Mouse (Mus musculus) embryo, embryonic 9.5 days (tissue): ENCODE results near the gene Atg9b.
A peak's percentile ranks its signal among the peaks of the same experiment; 100 is the strongest.
"Not testable (repeated sequence)": the region's sequence is repeated elsewhere in the genome, so short reads cannot be mapped to it uniquely, and the experiment has no call there.

ENCODE experiments used
- DNase-seq: peaks from one replicate; pipeline ENCODE4 v3.0.0-alpha.2; 2017; ENCODE audit errors: extremely low spot score

The Atg9b gene

GRCm38 (mm10) chr5:24405389-24405876, 13.5 kb upstream of the Atg9b start:
- no peak for DNase-seq

DNA sequence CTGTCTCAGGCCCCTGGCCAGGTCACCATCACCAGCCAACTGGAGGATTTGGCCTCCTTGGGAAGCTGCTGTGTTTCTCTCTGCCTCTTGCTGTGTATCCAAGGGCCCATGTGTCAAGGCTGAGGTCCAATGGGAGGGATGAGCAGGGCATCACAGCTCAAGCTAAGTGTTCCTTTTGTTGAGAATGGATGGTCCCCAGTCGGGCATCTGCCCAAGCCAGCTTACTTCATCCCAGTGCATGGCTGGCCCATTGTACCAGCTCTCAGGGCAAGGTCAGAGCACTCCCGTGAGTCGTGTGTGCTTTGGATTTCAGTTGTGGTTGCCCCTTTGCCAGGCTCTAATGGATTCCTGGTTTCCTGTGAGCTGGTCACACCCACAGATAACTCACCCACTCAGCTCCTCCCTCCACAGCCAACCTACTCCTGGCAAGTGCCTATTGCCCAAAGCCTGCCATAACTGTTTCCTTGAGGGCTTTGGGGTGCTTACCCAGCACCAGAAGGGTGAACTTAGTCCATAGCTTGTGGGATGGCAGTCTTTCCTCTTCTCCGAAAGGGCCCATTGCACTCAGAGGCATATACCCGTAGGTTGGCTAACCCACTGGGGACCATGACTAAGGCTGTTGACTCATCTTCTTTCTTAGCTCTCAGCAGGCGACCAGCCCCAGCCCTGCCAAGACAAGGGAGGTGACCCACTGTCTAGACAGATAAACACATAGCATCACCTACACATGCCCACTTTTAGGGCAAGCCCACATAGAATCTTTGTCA, 12.8 kb upstream of the Atg9b start:
- DNase-seq = no peak

DNA sequence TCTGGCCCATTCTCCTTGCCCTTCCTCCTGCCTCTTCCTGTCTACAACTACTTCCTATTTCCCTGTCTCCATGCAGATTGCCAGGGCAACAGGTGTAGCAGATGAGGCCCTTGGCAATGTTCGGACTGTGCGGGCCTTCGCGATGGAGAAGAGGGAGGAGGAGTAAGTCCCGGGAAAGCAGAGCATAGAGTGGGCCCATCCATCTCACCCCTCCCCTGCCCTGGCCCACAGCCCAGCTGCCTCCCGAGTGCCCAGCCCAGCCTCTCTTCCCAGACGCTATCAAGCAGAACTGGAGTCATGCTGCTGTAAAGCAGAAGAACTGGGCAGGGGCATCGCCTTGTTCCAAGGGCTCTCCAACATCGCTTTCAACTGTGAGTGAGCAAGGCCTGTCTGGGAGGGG, 10.0 kb upstream of the Atg9b start:
- no peak for DNase-seq

DNA sequence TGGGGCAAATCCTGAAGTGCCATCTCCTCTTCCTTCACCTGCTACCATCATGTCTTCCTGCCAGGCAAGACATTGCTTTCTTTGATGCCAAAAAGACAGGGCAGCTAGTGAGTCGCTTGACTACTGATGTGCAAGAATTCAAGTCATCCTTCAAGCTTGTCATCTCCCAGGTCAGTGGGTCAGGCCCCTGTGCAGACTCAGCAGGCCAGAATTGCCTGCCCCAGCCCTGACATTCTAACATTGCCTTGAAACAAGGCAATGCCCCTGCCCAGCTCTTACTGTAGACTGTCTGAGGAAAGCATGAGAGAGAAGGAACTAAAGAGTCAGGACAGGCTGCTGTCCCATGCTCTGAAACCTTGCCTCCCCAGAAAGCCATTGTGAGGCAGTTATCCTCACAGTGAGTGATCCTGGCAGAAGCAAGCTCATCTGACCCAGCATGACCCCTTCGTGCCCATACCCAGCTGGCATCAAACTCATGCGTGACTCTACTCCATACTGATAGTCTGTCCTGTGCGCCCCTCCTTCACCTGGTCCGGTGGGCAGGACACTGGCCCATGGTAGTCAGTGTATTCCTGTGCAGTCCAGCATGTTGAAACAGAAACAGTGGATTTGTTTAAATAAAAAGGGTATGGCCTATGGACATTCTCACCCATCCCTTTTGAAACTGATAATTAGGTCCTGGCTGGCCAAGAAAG, 9.1 kb upstream of the Atg9b start:
- no peak for DNase-seq

GRCm38 (mm10) chr5:24400362-24400761, 8.4 kb upstream of the Atg9b start:
- DNase-seq = no peak

- DNase-seq = no peak
Observed at GRCm38 (mm10) chr5:24399686-24400085, 7.7 kb upstream of the Atg9b start.

GRCm38 (mm10) chr5:24396254-24396653, 4.3 kb upstream of the Atg9b start:
- not testable (repeated sequence) for DNase-seq

- DNase-seq = peak; percentile 97
Observed at GRCm38 (mm10) chr5:24394165-24394894, 2.4 kb upstream of the Atg9b start.

DNA sequence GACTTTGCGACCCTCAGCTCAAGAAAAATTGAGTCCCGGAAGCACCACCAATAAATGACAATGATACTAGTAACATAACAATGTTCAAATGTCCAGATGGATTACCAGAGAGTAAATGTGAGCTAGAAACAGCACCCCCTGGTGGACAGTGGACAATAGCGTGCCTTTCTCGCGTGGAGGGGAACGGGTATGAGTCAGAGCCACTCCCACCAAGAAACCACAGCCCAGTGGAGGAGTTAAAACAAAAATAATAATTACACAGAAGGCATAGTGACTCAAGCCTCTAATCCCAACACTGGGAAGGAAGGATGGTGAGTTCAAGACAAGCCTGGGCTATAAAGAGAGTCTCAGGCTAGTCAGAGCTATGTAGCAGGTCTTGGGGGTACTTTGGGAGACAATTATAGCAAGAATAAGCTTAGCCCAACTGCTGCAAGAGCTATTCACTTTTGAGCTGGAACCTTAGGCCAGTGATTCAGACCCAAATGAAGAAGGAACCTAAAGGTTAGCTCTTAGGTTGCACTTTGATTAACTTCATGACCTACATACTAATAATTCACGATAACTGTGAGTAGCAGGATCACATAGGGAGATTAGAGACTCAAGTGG, 1.6 kb upstream of the Atg9b start, which contains the start of gene Abcb8:
Gene Abcb8 (plus strand): TSS at position 272 of the 606 bp plus-strand sequence.
- peak; percentile 71 for DNase-seq

DNA sequence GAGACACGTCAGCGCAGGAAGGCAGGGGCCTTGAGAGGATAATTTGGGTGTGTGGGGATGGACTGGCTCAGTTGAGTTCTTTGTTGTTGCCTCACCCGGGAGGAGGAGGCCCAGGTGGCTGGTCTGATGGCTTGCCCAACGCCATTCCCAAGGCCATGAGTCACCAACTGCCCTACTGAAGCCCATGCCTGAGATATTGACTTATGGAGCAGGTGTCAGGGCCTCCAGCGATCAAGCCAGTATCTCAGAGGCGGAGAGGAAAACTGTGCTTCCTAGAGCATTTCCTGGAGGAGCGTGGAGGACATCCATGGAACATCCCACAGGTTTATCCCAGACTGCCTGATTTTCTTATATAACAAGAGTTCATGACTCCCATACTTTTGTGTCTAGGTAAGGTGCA, 781 bp upstream of the Atg9b start:
- no peak for DNase-seq

- no peak for DNase-seq
Observed at GRCm38 (mm10) chr5:24389658-24390020, 2.3 kb downstream of the Atg9b start.

DNA sequence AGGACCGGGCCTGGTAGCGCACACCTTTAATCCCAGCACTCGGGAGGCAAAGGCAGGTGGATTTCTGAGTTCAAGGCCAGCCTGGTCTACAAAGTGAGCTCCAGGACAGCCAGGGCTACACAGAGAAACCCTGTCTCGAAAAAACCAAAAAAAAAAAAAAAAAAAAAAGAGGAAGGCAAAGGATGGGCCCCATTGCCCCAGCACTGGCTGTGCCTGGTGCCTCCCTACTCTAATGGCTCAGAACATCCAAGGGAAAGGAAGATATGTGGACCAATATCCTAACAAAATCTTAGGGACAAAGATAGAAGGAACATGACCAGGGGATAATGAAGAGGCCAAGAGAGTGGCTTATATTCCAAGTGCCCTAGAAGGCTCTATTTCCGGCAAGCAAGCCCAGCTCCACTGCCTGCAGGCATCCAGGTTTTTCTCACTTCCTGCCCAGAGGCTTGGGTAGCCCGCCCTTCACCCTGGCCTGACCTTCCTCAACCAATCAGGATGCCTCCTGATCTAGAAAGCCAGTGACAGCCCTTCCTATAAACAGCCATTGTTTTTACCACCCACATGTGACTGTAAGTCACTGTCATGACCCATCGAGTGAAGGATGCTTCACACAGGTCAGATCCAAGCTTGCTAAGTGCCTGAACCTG, 2.8 kb downstream of the Atg9b start:
- peak; percentile 48 for DNase-seq

GRCm38 (mm10) chr5:24388246-24388915, 3.6 kb downstream of the Atg9b start:
- DNase-seq = no peak

GRCm38 (mm10) chr5:24387264-24388241, 4.4 kb downstream of the Atg9b start:
- peak; percentile 53 for DNase-seq

- no peak for DNase-seq
Observed at GRCm38 (mm10) chr5:24385887-24386550, 5.9 kb downstream of the Atg9b start.

- no peak for DNase-seq
Observed at GRCm38 (mm10) chr5:24385374-24385773, 6.6 kb downstream of the Atg9b start.

- no peak for DNase-seq
Observed at GRCm38 (mm10) chr5:24384407-24384806, 7.5 kb downstream of the Atg9b start.

GRCm38 (mm10) chr5:24383026-24383859, 8.7 kb downstream of the Atg9b start:
- DNase-seq = peak; percentile 94
